Mouse (Mus musculus) ES-E14 (cell line): Measurements from ENCODE around the gene Zfp536. TPM values are rescaled to one million over a fixed set of nuclear protein-coding genes. Genes with fewer than 3 reads are reported as not detected.

Experiments used
- DNase-seq: peaks from one replicate; pipeline ENCODE4 v3.0.0-alpha.2; 2013; ENCODE audit warnings: low read depth, low spot score
- H3K27ac ChIP-seq: 2 replicates; pipeline ENCODE4 v1.5.1; 2012; ENCODE audit warnings: low read depth, mild to moderate bottlenecking, low read length, moderate library complexity, mixed read lengths; ENCODE audit not compliant: poor library complexity, insufficient read depth, severe bottlenecking
- H3K36me3 ChIP-seq: 2 replicates; pipeline ENCODE4 v1.6.1; 2012; ENCODE audit warnings: mild to moderate bottlenecking, low read length, moderate library complexity, mixed read lengths; ENCODE audit not compliant: control insufficient read depth, poor library complexity, insufficient read depth, severe bottlenecking
- H3K4me1 ChIP-seq, 2 experiments: fragments of 150-350 bp in 1 of 2; sonication (generic) in 1 of 2; 2 replicates each; pipeline ENCODE4 v1.6.1; 2012; ENCODE audit warnings: low read length in 2 of 2, mild to moderate bottlenecking in 1 of 2, mixed read lengths in 1 of 2; ENCODE audit not compliant: control insufficient read depth in 2 of 2, insufficient read depth in 2 of 2, poor library complexity in 1 of 2
- H3K4me3 ChIP-seq, 2 experiments: fragments of 150-350 bp in 1 of 2; sonication (generic) in 1 of 2; 2 replicates each; pipeline ENCODE4 v1.5.1; 2012; ENCODE audit warnings: low read length in 2 of 2, low read depth in 1 of 2, mild to moderate bottlenecking in 1 of 2, mixed read lengths in 1 of 2; ENCODE audit not compliant: insufficient read depth in 1 of 2, poor library complexity in 1 of 2, severe bottlenecking in 1 of 2
- H3K9ac ChIP-seq: 2 replicates; pipeline ENCODE4 v1.6.1; 2012; ENCODE audit warnings: low read depth, mild to moderate bottlenecking, low read length, mixed read lengths; ENCODE audit not compliant: poor library complexity, insufficient read depth, severe bottlenecking
- H3K9me3 ChIP-seq: fragments of 150-350 bp; sonication (generic); 2 replicates; pipeline ENCODE4 v1.6.1; 2012; ENCODE audit warnings: low read depth, mild to moderate bottlenecking, low read length; ENCODE audit not compliant: control insufficient read depth, insufficient read depth
- CHD2 ChIP-seq: IDR thresholded peaks from 2 replicates; pipeline ENCODE4 v1.6.1; 2014; ENCODE audit warnings: mild to moderate bottlenecking, low read depth, low read length, inconsistent platforms
- HCFC1 ChIP-seq: IDR thresholded peaks from 2 replicates; pipeline ENCODE4 v1.6.1; 2012; ENCODE audit warnings: low read length, inconsistent platforms, borderline replicate concordance; ENCODE audit not compliant: insufficient read depth
- MAFK ChIP-seq: IDR thresholded peaks from 2 replicates; pipeline ENCODE4 v1.6.1; 2014; ENCODE audit warnings: mild to moderate bottlenecking, low read depth, low read length, inconsistent platforms; ENCODE audit not compliant: insufficient read depth
- ZC3H11A ChIP-seq: IDR thresholded peaks from 2 replicates; pipeline ENCODE4 v1.6.1; 2012; ENCODE audit warnings: low read depth, mild to moderate bottlenecking, inconsistent platforms, low read length, borderline replicate concordance
- ZNF384 ChIP-seq: IDR thresholded peaks from 2 replicates; pipeline ENCODE4 v1.6.1; 2012; ENCODE audit warnings: low read depth, low read length, inconsistent platforms
- in situ Hi-C, 2 experiments: fragments of 600-800 bp; cut with MboI; formaldehyde crosslinking; loops; one replicate each; pipeline ENCODE4 v1.15.1; 2025; ENCODE audit warnings: low sequenced_read_pairs in 2 of 2, inconsistent platforms in 1 of 2; ENCODE audit not compliant: unreplicated experiment in 2 of 2
- total RNA-seq: library from RNA; depleted of rRNA; stranded (reverse); fragments of 300-350 nt; gene quantifications from 2 replicates; pipeline ENCODE4 v1.2.3, GENCODE M21; 2012

Zfp536 gene
- total RNA-seq, 1 experiment, result 2.2 TPM

GRCm38 (mm10) chr7:37753024-37753423 is 20.4 kb downstream of the Zfp536 start:
- no peaks in the 10 kb centered on the region for H3K36me3 ChIP-seq
- no peak overlapping the region for H3K27ac ChIP-seq
- no peak overlapping the region for H3K4me3 ChIP-seq
- H3K9ac ChIP-seq, result no peak overlapping the region
- DNase-seq, result no peak
- no peaks in the 10 kb centered on the region for H3K9me3 ChIP-seq
- in situ Hi-C loops, result loop anchor here (25.0 kb wide), 1 partner anchor 1066 kb away; the partner anchor contains the start of gene Tshz3 (in 2 of the 2)
- no peaks in the 10 kb centered on the region for H3K4me1 ChIP-seq
- no peak for TF ChIP-seq ZNF384
- TF ChIP-seq MAFK, result 0 out of 2 replicates have a peak, but pooled peaks have one; percentile 3

GRCm38 (mm10) chr7:37746133-37746761 is 27.2 kb downstream of the Zfp536 start:
- H3K27ac ChIP-seq, result no peak overlapping the region
- no peak overlapping the region for H3K4me3 ChIP-seq

GRCm38 (mm10) chr7:37743350-37743749 is 30.1 kb downstream of the Zfp536 start:
- TF ChIP-seq ZNF384, result no peak
- TF ChIP-seq HCFC1, result no peak
- no peak for TF ChIP-seq MAFK
- TF ChIP-seq CHD2, result no peak
- TF ChIP-seq ZC3H11A, result no peak
- no peak overlapping the region for H3K27ac ChIP-seq
- no peak overlapping the region for H3K9ac ChIP-seq
- DNase-seq, result no peak
- no peaks in the 10 kb centered on the region for H3K4me1 ChIP-seq
- H3K9me3 ChIP-seq, result no peaks in the 10 kb centered on the region
- in situ Hi-C loops, result no loop called here
- H3K36me3 ChIP-seq, result no peaks in the 10 kb centered on the region
- H3K4me3 ChIP-seq, result no peak overlapping the region

More at GRCm38 (mm10) chr7:37746133-37746761, 27.2 kb downstream of the Zfp536 start:
- TF ChIP-seq ZC3H11A (no peak), MAFK (no peak), CHD2 (no peak), ZNF384 (no peak)
- Histone ChIP-seq H3K4me1 (no peaks in the 10 kb centered on the region), H3K36me3 (no peaks in the 10 kb centered on the region), H3K9ac (no peak overlapping the region), H3K9me3 (no peaks in the 10 kb centered on the region)
- DNase-seq, result no peak
- in situ Hi-C loops, result no loop called here

GRCm38 (mm10) chr7:37737191-37737590 is 36.2 kb downstream of the Zfp536 start:
- H3K9ac ChIP-seq, result no peak overlapping the region
- peaks cover 0 to 4% of the 10 kb centered on the region in 2 experiments; a peak in 1 of 4 replicates for H3K4me1 ChIP-seq
- H3K36me3 ChIP-seq, result no peaks in the 10 kb centered on the region
- in situ Hi-C loops, result no loop called here
- no peaks in the 10 kb centered on the region for H3K9me3 ChIP-seq
- H3K27ac ChIP-seq, result no peak overlapping the region
- TF ChIP-seq ZC3H11A, result no peak
- TF ChIP-seq HCFC1, result no peak
- TF ChIP-seq MAFK, result no peak
- TF ChIP-seq ZNF384, result no peak
- TF ChIP-seq CHD2, result no peak
- H3K4me3 ChIP-seq, result no peak overlapping the region
- no peak for DNase-seq

GRCm38 (mm10) chr7:37736413-37736720 is 37.1 kb downstream of the Zfp536 start:
- in situ Hi-C loops, result no loop called here
- Histone ChIP-seq H3K9me3 (no peaks in the 10 kb centered on the region), H3K4me3 (no peak overlapping the region), H3K4me1 (peaks cover 0 to 4% of the 10 kb centered on the region in 2 experiments; a peak in 1 of 4 replicates), H3K36me3 (no peaks in the 10 kb centered on the region), H3K9ac (no peak overlapping the region), H3K27ac (no peak overlapping the region)
- no peak for TF ChIP-seq ZC3H11A
- TF ChIP-seq HCFC1, result no peak
- no peak for TF ChIP-seq MAFK
- no peak for TF ChIP-seq CHD2
- TF ChIP-seq ZNF384, result no peak
- DNase-seq, result no peak
